Mouse (Mus musculus): ENCODE measurements around the gene Zcchc7.

Gene Zcchc7

DNA sequence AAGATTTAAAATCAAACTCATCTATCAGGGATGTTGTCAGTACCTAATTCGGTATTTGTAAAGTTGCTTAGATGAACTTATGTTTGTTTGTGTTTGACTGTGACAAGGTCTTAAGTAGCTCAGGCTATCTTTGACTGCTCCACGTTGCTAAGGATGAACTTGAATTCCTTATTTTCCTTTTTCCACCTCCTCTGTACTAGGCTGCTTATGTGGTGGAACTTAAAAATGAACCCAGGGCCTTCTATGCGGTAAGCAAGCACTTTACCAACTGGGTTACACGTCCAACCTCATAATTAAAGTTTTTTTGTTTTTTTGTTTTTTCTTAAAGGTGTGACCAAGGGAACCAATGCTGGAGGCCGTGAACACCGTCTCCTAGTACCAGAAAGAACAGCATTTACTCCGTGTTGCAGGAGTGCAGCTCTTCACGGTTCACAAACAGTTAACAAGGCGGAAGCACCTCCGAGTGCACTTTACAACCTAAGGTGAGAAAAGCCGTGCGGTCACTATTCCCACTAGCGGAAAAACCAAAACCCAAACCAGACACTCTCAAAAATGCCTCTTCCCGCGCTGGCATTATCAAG lies at the start of gene Zcchc7:
TSS of gene Zcchc7 (plus strand) at position 325 of the 581 bp plus-strand sequence.
- DNase-seq (ENCODE audit: low spot score) = no peak

DNA sequence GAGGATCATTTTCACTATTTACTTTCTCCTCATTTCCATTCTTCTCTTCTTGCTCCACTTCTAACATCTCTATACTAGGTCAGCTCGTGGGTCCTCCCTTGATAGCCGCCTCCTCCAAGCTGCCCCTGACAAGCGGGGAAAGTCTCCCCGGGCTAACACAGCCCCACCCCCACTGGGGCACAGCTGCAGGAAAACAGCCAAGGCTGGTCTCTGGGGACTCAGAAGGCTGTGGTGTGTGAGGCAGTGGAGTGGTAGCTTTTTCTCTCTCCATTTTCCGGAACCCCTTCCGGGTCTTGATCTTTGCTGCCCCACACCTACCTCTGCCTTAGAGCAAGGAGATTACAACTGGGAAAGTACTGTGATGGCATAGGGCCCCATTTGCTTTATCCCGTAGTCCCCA lies 49.7 kb upstream of the Zcchc7 start:
- DNase-seq (ENCODE audit: low spot score) = no peak

DNA sequence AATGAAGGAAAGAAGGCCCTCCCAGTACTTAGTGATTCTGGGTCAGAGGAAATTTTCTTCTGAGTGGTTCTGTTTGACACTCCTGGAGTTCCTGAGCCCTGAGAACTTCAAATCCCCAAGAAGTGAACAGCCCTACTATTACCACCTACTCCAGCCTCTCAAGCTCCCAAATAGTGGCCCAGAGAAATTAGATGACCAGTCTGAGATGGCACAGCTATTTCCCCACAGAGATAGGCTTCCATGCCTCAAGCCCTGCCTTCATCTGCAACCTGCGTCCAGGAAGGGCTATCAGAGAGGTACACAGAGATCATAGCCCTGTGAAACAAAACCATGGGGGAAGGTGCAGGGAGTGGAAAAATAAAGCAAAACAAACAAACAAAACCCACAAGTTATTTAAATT lies 48.8 kb upstream of the Zcchc7 start:
- DNase-seq (ENCODE audit: low spot score) = no peak

- DNase-seq (ENCODE audit: low spot score) = no peak
Observed at GRCm38 (mm10) chr4:44708311-44708710, 47.4 kb upstream of the Zcchc7 start.

DNA sequence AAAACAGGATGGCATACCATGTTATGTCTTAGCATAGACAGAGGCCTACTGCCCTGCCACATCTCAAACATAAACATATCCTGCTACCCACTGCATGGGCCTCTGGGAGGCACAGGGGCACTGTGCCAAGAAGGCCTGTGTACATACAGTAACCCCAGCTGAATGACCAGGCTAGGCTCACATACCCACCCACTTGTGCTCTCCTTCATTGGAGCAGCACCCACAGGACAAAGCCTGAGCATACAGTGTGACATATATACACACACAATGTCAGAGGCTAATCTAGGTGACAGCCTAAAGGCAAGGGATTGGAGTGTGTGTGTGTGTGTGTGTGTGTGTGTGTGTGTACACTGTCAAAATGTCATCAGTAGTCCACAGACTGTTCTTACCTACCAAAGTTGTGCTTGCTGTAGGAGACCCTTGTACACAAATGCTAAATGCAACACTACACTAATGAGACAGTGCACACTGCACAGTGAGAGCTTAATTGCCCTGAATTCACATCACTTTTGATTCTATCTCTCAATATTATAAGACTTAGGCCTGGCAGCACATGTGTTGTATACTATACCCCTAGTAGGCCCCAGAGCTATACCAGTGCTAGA lies 46.5 kb upstream of the Zcchc7 start:
- DNase-seq (ENCODE audit: low spot score) = no peak

- no peak for DNase-seq (ENCODE audit: low spot score)
Observed at GRCm38 (mm10) chr4:44709740-44710700, 45.7 kb upstream of the Zcchc7 start, which contains the start of gene Pax5. Gene Pax5 (minus strand): TSS chr4:44710487.

DNA sequence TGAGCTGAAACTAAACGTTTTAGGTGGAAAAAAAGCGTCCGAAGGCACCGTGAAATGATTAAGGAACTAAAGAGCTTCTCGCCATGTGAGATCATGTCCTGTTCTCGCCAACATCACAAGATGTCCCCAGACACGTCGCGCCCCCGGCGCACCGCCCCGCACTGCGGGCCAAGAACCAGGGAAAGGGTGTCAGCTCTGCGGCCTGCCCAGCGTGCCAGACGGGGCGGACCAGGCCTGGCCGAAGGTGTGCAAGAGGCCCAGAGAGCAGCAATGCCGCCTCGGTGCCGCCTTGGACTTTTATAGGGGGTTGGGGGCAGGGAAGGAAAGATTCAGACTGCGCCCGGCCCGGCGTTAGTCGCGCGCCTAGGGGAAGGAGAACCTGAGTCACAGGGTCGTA lies 45.0 kb upstream of the Zcchc7 start:
- no peak for DNase-seq (ENCODE audit: low spot score)

DNA sequence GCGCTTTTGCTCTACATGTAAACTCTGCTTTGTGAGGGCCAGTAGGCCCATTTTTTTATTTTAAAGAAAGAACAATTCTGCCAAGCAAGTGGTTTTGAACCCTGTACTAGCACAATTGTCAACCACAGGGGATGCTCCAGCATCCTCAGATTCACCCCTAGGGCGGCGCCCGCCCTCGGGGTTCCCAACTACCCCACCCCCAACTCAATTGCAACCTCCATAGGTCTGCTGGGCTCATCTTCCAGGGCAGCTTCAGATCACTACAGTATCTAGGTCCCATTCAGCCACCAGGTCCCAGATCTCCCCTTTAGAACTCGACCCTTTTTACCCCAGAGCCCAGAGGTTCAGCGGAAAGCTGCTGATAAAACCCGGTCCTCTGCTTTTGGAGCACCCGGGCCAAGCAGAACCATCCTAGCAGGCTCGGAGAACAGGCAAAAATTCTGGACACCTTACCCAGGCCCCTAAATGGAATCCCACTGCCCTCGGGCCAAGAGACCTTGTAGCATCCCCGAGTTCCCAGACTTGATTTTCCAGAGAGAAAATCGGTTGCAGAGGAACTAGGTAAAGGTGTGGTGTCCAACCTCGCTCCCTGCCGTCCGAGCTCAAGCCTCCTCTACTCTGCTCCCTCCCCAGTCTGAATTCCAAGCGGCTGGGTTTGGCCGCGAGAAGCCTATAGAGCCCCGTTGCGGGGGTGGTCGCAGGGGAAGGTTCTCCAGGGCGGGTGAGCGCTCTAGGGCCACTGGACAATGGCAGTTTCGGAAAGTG lies 44.4 kb upstream of the Zcchc7 start:
- DNase-seq (ENCODE audit: low spot score) = no peak

DNA sequence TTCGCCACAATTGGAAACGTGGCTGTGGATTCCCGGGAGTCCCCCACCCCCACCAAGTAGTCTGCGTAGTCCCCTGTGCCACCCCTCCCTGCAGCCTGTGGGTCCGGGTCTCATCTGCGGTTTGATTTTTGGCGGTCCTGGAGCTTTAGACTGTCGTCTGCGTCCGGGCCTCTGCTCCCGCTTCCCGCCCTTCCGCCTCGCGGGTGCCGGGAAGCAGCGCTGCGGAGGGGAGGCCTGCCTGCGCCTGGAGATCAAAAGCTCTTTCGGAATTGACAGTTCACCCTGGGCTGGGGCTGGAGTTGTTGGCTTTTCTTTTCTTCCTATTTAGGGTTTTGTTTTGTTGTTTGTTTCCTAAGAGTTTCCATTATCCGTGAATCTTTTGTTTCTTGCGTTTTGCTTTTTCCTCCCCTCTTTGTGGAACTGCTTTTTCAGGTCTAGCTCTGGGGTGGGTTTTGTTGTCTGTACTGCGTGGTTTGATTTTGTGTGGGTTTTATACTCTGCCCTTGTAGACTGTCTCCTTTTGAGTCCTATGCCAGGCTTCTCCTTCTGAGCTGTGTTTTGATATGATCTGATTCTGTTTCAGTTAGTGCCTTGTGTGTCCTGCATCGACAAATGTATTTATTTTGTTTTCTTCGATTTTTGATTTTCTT lies 43.5 kb upstream of the Zcchc7 start:
- no peak for DNase-seq (ENCODE audit: low spot score)

- DNase-seq (ENCODE audit: low spot score) = no peak
Observed at GRCm38 (mm10) chr4:44712786-44713553, 42.7 kb upstream of the Zcchc7 start.

- DNase-seq (ENCODE audit: low spot score) = no peak
Observed at GRCm38 (mm10) chr4:44713554-44714051, 42.1 kb upstream of the Zcchc7 start.

GRCm38 (mm10) chr4:44714111-44714621 lies 41.5 kb upstream of the Zcchc7 start:
- DNase-seq (ENCODE audit: low spot score) = no peak

- no peak for DNase-seq (ENCODE audit: low spot score)
Observed at GRCm38 (mm10) chr4:44715621-44716160, 40.0 kb upstream of the Zcchc7 start.

DNA sequence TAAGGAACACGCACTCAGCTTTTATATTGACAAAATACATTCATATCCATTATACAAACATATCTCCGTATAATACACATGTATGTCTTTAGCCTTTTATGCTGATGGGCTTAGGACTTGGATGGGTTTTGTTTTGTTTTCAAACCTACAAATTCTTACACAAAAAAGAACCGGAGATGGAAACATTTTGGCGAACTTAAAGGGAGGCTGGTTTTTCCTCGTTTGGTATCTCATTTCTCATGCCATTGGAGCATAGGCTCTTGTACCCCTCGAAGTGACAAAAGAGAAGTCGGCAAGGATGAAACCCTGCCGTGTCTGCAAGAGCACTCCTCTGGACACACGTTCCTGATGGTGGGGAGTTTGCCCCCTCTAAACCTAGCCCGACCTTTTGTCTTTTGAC lies 39.3 kb upstream of the Zcchc7 start:
- no peak for DNase-seq (ENCODE audit: low spot score)

DNA sequence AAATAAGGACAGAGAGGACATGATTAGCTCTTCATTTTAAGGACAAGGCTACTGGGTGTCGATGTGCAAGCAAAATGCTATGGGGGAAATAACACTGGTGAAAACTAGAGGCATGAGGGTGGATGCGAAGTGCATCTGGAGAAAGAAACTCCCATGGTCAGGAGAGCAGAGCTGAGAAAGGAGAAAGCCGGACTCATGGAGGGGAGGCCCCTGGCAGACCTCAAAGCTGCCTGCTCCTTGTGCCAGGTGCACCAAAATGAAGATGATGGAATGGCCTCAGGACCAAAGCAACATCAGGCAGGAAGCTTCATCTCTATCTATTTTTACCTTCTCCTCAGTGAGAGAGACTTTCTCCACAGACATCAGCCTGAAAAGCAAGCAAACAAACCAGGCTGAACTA lies 38.0 kb upstream of the Zcchc7 start:
- no peak for DNase-seq (ENCODE audit: low spot score)

DNA sequence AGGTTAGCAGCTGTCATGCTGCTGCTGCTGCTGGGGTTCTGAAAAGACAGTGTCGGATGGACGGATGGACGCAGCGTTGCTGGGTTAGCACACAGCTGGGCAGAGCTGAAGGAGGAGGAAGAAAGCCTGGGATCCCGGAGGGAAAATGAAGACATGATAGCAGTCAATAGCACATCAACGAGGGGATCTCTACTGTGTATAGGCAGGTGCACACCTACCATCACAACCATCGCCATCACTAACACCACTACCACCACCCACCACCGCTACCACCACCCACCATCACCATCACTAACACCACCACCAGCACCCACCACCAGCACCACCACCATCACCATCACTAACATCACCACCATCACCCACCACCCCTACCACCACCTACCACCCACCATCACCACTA lies 35.6 kb upstream of the Zcchc7 start:
- DNase-seq (ENCODE audit: low spot score) = no peak

DNA sequence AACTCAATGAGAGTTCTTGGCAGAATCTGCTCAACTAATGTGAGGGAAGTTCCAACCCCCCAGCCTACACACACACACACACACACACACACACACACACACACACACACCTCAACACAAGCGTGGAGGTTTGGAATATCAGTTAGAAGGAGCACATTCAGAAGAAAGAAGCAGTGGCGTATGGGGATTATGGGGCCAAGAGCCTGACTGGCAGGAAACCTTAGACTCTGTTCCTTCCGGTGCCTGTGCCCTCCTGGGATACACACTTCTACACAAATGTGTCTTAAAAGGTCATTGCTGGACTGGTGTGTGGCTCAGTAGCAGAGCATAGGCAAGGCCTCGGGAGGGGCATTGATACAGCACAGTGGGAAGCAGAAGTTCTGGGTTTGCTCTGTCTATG lies 34.4 kb upstream of the Zcchc7 start:
- no peak for DNase-seq (ENCODE audit: low spot score)

DNA sequence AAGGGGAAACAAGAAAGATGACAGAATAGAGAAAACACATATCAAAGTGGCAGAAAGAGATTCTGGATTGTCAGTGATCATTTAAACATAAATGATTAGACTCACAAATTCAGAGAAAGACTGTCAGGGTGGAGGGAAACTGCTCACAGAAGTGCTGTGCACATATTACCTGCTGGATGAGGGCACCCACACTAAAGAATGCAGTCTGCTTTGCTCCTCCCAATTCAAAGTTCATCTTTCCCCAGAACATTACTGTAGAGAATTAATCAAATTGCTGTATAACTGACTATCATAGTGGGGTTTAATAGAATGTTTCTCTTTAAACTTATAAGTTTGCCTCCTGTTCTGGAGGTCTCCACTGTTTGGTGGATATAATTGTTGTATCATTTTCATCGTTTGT lies 15.2 kb upstream of the Zcchc7 start:
- no peak for DNase-seq (ENCODE audit: low spot score)

DNA sequence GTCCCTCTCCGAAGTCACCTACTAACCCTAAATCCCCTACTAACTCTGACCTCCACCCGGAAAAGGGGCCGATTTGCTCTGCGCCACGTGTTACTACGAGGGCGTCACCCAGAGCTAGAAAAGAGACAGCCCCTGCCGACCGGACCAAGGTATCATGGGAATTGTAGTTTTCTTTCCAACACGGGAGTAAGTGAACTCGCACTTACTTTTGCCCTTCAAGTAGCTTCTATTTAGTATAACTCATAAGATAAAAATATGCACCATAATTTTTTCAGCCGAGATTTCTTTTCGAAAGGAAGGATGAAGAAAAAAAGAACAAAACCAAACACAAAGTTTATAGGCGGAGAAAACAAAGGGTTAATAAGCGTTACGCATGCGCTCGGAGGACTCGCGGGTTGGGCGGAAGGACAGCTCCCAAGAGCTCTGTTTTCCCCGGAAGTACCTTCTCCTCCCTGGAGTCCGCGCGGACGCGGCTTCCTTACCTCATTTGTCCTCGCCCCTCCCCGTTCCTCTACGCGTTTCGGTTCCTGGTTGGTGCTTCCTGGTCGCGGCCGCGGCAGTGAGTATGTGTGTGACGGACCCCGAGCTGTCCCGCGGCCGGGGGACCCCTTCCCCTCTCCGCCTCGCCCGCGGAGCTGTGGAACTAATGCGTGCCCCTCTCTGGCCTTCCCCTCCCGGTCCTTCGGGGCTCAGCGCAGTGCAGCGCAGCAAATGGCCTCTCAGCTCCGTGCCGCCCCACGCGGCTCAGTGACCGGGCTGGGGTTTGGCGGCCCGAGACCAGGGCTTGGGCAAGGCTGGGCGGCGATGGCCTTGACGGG lies 666 bp downstream of the Zcchc7 start:
- peak; percentile 91 for DNase-seq (ENCODE audit: low spot score)
